Mouse (Mus musculus): ENCODE results near the gene Cxcl2.

Gene Cxcl2

DNA sequence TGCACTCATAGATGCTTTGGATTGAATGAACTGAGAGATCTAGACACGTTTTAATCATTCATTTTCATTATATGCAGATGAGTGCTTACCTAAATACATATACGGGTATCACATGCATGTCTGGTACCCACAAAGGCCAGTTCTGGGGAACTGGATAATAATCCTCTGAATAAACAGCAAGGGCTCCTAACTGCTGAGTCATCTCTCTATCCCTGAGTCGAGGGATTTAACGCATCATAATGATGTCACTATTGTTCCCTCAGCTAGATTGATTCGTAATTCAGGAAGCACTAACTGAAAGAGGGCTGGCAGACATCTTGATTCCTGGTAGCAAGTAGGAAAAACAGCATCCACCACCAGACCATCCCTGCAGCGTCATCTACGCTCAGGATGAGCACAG is 3.0 kb upstream of the Cxcl2 start:
- no peaks in the 10 kb centered on the region for H3K36me3 ChIP-seq (ENCODE audit: insufficient read depth, low read length)
- H3K4me1 ChIP-seq (replicated peaks; ENCODE audit: low read depth, low read length): peaks cover 3% of the 10 kb centered on the region; the same call in 1 of the 2 replicates
- no peak overlapping the region for H3K4me3 ChIP-seq (replicated peaks; ENCODE audit: low read length)
- H3K27me3 ChIP-seq (ENCODE audit: insufficient read depth, low read length): peaks cover 11% of the 10 kb centered on the region; the same call in 1 of the 2 replicates
- TF ChIP-seq CTCF (conservative IDR thresholded peaks at IDR 0.05; ENCODE audit: low read length) (no peak), POU5F1 (IDR thresholded peaks at IDR 0.05; ENCODE audit: borderline replicate concordance, low read length) (no peak), NANOG (IDR thresholded peaks at IDR 0.05; ENCODE audit: borderline replicate concordance, low read length) (no peak)
- no peaks in the 10 kb centered on the region for H3K9me3 ChIP-seq (ENCODE audit: low read length)

DNA sequence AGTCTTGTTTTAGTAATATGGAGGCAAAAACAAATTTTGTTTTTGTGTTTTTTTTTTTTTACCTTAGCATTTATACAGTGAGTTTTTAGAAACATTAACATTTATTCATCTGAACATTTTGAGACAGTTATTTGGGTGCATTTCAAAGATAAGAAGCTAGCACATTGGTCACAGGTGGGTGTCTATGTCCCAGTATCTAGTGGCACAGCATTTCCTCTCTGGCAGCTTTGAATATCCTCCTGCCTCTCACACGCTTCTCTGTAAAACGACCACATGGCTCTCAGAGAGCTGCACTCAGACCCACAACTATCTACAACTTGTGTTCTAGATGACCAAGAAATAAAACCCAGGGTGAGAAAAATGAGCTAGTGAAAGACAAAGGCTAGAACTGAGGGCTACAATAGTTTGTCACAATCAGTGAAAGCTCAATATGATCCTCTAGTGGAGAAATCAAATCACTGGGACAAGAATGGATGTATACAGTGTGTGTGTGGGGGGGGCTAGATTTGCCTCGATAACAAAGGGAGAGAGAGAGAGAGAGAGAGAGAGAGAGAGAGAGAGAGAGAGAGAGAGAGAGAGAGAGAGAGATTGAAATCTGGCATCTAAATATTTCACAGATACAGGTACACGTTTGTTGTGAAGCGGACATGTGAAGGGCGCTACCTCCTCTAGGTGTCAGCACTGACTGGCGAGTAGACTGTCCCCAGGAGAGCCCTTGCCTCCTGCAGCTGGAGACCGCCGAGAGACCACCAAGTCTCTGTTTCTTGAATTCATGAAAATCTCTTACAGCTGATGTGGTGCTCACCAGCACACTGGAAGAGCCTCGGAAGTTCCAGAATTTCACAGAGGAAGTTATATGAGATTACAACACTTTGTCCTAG is 1.1 kb upstream of the Cxcl2 start:
- Histone ChIP-seq H3K9me3 (ENCODE audit: low read length) (no peaks in the 10 kb centered on the region), H3K36me3 (ENCODE audit: insufficient read depth, low read length) (no peaks in the 10 kb centered on the region), H3K4me1 (replicated peaks; ENCODE audit: low read depth, low read length) (peaks cover 3% of the 10 kb centered on the region; the same call in 1 of the 2 replicates), H3K4me3 (replicated peaks; ENCODE audit: low read length) (no peak overlapping the region), H3K27me3 (ENCODE audit: insufficient read depth, low read length) (peaks cover 11% of the 10 kb centered on the region; the same call in 1 of the 2 replicates)
- TF ChIP-seq CTCF (conservative IDR thresholded peaks at IDR 0.05; ENCODE audit: low read length) (no peak), NANOG (IDR thresholded peaks at IDR 0.05; ENCODE audit: borderline replicate concordance, low read length) (no peak), POU5F1 (IDR thresholded peaks at IDR 0.05; ENCODE audit: borderline replicate concordance, low read length) (no peak)

DNA sequence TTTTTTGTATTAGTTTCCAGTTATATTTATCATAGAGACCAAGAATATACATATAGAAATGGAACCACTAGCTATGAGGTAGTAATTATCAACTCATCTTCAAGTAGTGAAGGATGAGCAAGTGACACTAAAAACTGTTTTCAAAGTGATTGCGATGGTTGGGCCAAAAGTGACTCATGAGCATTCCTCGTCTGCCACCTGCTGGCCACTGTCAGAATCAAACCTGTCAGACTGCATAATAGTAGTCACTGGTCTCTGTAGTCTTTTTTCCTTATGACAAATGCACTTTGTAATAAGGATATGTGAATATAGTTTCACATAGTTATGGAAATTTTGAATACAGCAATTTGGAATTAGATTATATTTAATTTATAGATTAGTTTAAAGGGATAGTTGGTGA is 5.3 kb downstream of the Cxcl2 start:
- Histone ChIP-seq H3K4me3 (replicated peaks; ENCODE audit: low read length) (no peak overlapping the region), H3K27me3 (ENCODE audit: insufficient read depth, low read length) (no peaks in the 10 kb centered on the region; the same call in 1 of the 2 replicates), H3K4me1 (replicated peaks; ENCODE audit: low read depth, low read length) (no peaks in the 10 kb centered on the region), H3K36me3 (ENCODE audit: insufficient read depth, low read length) (no peaks in the 10 kb centered on the region), H3K9me3 (ENCODE audit: low read length) (no peaks in the 10 kb centered on the region)
- TF ChIP-seq POU5F1 (IDR thresholded peaks at IDR 0.05; ENCODE audit: borderline replicate concordance, low read length): no peak
- TF ChIP-seq NANOG (IDR thresholded peaks at IDR 0.05; ENCODE audit: borderline replicate concordance, low read length): no peak
- TF ChIP-seq CTCF (conservative IDR thresholded peaks at IDR 0.05; ENCODE audit: low read length): peak; percentile 48

DNA sequence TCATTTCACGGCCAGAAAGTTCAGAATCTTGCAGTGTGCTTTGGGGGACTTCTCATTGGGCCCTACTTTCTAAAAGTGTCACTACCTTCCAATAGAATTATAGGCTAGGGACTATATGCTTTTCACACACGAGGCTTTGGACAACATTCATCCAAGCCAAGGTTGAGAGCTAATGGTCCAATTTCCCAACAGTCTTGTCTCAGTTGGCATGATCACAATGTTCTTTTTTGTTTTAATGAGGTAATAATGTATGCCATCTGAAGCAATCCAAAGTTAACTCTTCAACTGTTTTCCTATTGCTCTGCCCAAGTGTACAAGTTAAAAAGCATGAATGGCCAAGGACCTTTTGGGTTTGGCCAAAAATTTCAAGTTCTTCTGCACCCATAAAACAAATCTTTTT is 15.8 kb downstream of the Cxcl2 start:
- H3K27me3 ChIP-seq (ENCODE audit: insufficient read depth, low read length): no peaks in the 10 kb centered on the region
- TF ChIP-seq NANOG (IDR thresholded peaks at IDR 0.05; ENCODE audit: borderline replicate concordance, low read length) (no peak), CTCF (conservative IDR thresholded peaks at IDR 0.05; ENCODE audit: low read length) (no peak), POU5F1 (IDR thresholded peaks at IDR 0.05; ENCODE audit: borderline replicate concordance, low read length) (no peak)
- no peaks in the 10 kb centered on the region for H3K4me1 ChIP-seq (replicated peaks; ENCODE audit: low read depth, low read length)
- H3K4me3 ChIP-seq (replicated peaks; ENCODE audit: low read length): no peak overlapping the region
- no peaks in the 10 kb centered on the region for H3K36me3 ChIP-seq (ENCODE audit: insufficient read depth, low read length)
- peaks cover 26% of the 10 kb centered on the region for H3K9me3 ChIP-seq (ENCODE audit: low read length)

DNA sequence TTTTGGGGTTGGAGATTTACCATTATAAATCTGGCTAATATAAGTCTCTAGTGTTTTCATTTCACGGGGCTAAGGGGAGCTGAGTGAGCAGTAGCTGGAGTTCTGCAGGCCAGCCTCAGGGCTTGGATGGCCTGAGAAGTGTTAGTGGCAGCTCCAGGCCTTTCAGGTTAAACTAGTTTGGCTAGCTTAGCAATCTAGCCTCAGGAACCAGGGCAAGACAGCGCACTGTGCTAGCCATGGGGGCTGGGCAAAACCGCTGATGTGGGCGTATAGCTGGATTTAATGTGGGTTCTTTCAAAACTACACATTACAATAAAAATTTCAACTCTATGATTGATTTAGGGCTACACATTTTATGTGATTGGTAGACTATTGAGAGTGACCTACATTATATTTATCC is 19.3 kb downstream of the Cxcl2 start:
- TF ChIP-seq POU5F1 (IDR thresholded peaks at IDR 0.05; ENCODE audit: borderline replicate concordance, low read length) (no peak), CTCF (conservative IDR thresholded peaks at IDR 0.05; ENCODE audit: low read length) (no peak), NANOG (IDR thresholded peaks at IDR 0.05; ENCODE audit: borderline replicate concordance, low read length) (no peak)
- no peaks in the 10 kb centered on the region for H3K27me3 ChIP-seq (ENCODE audit: insufficient read depth, low read length)
- no peaks in the 10 kb centered on the region for H3K4me1 ChIP-seq (replicated peaks; ENCODE audit: low read depth, low read length)
- H3K4me3 ChIP-seq (replicated peaks; ENCODE audit: low read length): no peak overlapping the region
- no peaks in the 10 kb centered on the region for H3K36me3 ChIP-seq (ENCODE audit: insufficient read depth, low read length)
- H3K9me3 ChIP-seq (ENCODE audit: low read length): peaks cover 26% of the 10 kb centered on the region

DNA sequence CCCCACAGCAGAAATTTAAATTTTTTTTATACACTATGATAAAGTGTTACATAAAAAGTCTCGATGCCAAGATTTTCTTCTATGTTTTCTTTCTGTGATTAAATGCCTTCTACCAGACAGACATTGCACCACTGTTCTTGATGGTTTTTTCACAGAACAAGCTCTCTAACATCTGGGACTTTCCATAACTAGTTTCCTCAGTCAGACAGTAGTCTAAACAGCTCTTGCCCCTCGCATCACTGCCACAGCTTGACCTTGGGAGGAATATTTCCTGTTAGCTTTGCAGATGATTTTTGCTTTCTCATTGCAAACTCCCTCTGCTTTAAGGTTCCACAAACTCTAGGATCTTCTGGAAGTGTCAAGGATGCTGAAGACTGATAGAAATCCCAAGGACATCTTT is 26.9 kb downstream of the Cxcl2 start:
- H3K4me3 ChIP-seq (replicated peaks; ENCODE audit: low read length): peak overlapping the region; percentile 75
- peaks cover 6% of the 10 kb centered on the region for H3K4me1 ChIP-seq (replicated peaks; ENCODE audit: low read depth, low read length)
- H3K36me3 ChIP-seq (ENCODE audit: insufficient read depth, low read length): no peaks in the 10 kb centered on the region
- no peaks in the 10 kb centered on the region for H3K9me3 ChIP-seq (ENCODE audit: low read length)
- H3K27me3 ChIP-seq (ENCODE audit: insufficient read depth, low read length): peaks cover 13% of the 10 kb centered on the region
- TF ChIP-seq NANOG (IDR thresholded peaks at IDR 0.05; ENCODE audit: borderline replicate concordance, low read length) (no peak), POU5F1 (IDR thresholded peaks at IDR 0.05; ENCODE audit: borderline replicate concordance, low read length) (no peak), CTCF (conservative IDR thresholded peaks at IDR 0.05; ENCODE audit: low read length) (no peak)

DNA sequence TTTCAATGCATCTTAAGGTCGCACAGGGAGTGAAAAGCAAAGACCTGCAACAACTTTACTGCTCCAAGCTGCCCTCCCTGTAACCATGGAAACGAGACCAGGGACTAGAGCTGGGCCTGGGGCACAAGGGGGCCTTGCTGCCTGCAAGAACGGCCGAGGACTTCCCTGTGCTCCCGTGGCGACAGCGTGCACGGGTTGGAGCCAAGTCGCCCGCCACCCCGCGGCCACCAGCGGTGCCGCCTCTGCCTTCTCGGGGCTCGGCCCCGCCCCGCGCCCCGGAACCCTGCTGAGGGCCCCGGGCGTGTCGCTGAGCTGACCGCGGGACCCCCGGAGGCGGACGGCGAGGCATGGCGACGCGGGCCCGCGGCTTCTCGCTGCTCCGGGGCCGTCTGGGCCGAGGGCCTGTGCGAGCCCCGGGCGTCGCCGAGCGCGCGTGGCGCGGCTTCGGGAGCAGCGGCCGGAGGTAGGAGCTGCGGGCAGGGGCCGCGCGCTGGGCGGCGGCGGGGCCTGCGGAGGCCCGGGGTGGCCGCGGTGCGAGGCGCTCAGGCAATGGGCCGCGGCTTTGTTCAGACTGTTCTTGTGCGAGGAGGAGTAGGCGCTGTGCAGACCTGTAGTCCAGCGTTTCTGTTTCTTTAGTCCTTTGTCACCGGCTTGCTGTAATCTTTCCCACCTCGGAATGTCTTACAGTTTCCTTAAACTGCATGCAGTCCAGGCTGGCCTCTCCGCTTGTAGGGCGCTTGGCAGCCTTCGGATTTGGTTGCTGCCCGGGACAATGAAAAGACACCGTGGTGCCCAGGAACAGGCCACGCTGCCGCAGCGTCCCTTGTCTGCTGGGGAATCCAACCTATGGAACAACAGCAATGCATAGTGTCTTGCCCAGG is 27.5 kb downstream of the Cxcl2 start, which contains the start of gene Mthfd2l:
Gene Mthfd2l (plus strand): TSS at position 147 of the 881 bp plus-strand sequence.
- peak within 1 kb of the TSS; percentile 75 for H3K4me3 ChIP-seq (replicated peaks; ENCODE audit: low read length)
- H3K9me3 ChIP-seq (ENCODE audit: low read length): no peaks in the 10 kb centered on the region
- no peaks in the 10 kb centered on the region for H3K36me3 ChIP-seq (ENCODE audit: insufficient read depth, low read length)
- peaks cover 13% of the 10 kb centered on the region for H3K27me3 ChIP-seq (ENCODE audit: insufficient read depth, low read length)
- H3K4me1 ChIP-seq (replicated peaks; ENCODE audit: low read depth, low read length): peaks cover 6% of the 10 kb centered on the region
- TF ChIP-seq CTCF (conservative IDR thresholded peaks at IDR 0.05; ENCODE audit: low read length) (no peak), POU5F1 (IDR thresholded peaks at IDR 0.05; ENCODE audit: borderline replicate concordance, low read length) (no peak), NANOG (IDR thresholded peaks at IDR 0.05; ENCODE audit: borderline replicate concordance, low read length) (no peak)

DNA sequence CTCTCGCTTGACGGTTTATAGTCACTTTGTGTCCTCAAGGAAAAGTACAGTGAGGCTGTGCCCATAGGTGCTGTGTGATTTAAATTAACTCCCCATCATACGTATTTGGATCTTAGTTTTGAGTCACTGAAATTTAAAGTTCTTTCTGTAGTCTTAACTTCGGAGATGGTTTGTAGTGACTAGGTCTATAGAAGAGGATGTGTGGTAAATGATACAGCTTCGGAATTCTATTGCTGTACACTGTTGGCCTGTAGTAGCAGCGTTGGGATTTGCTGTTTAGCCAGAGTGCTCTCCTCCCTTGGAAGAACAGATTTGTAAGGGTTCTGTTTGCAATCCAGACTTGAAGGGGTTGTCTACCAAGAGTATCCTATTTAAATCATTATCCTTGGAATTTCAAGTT is 28.2 kb downstream of the Cxcl2 start:
- TF ChIP-seq NANOG (IDR thresholded peaks at IDR 0.05; ENCODE audit: borderline replicate concordance, low read length) (no peak), POU5F1 (IDR thresholded peaks at IDR 0.05; ENCODE audit: borderline replicate concordance, low read length) (no peak), CTCF (conservative IDR thresholded peaks at IDR 0.05; ENCODE audit: low read length) (no peak)
- peaks cover 13% of the 10 kb centered on the region for H3K27me3 ChIP-seq (ENCODE audit: insufficient read depth, low read length)
- peaks cover 6% of the 10 kb centered on the region for H3K4me1 ChIP-seq (replicated peaks; ENCODE audit: low read depth, low read length)
- no peaks in the 10 kb centered on the region for H3K36me3 ChIP-seq (ENCODE audit: insufficient read depth, low read length)
- no peaks in the 10 kb centered on the region for H3K9me3 ChIP-seq (ENCODE audit: low read length)
- peak overlapping the region; percentile 75 for H3K4me3 ChIP-seq (replicated peaks; ENCODE audit: low read length)

Data from E14TG2a.4 (cell line).